Comparison of ENCODE assay signal across 17 mouse cellular contexts in the genomic region with DNA sequence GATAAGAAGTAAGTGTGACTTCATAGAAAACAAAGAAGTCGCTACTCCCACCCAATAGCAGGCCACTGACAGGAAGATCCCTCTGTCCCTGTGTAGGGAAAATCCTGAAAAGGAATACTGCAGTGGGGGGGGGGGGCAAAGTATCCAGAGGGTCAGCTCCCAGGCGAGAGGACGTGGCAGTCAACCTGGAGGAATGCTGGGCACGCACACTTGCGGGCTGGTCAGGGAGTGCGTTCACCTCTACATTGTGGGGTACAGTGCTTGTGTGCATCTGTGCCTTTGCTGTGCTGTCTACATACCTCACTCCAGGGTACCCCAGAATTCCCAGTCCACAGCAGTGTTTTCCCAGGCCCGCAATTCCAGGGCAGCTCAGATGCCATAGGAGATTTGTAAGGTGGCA. TPM values are rescaled to one million over a fixed set of nuclear protein-coding genes. Genes with fewer than 3 reads are reported as not detected.
"Had no signal": no experiment of that assay in that cellular context is flagged by ENCODE, and none has a peak within 500 bp of the region (broad histone marks: within the 10 kb centered on the region; RNA-seq: fewer than 3 reads in every experiment).

No protein-coding gene starts in this region.

- ATAC-seq: lung, postnatal 0 days; midbrain, embryonic 13.5 days; midbrain, embryonic 15.5 days had no signal

- H3K27ac ChIP-seq: lung, embryonic 15.5 days; midbrain, embryonic 13.5 days; midbrain, embryonic 15.5 days; neural tube, embryonic 12.5 days; stomach, embryonic 15.5 days; stomach, postnatal 0 days had no signal

- H3K9me3 ChIP-seq: lung, embryonic 15.5 days; megakaryocyte, embryonic 14.5 days; midbrain, embryonic 13.5 days; midbrain, embryonic 15.5 days; neural tube, embryonic 12.5 days; stomach, embryonic 15.5 days had no signal

- H3K27me3 ChIP-seq: lung, embryonic 15.5 days; midbrain, embryonic 13.5 days; midbrain, embryonic 15.5 days; neural tube, embryonic 12.5 days; stomach, embryonic 15.5 days had no signal

- H3K9ac ChIP-seq: lung, embryonic 15.5 days; midbrain, embryonic 13.5 days; midbrain, embryonic 15.5 days; neural tube, embryonic 12.5 days; stomach, embryonic 15.5 days had no signal

- H3K4me3 ChIP-seq: lung, embryonic 15.5 days; megakaryocyte, embryonic 14.5 days; midbrain, embryonic 13.5 days; midbrain, embryonic 15.5 days; neural tube, embryonic 12.5 days; stomach, embryonic 15.5 days had no signal

- H3K36me3 ChIP-seq: lung, embryonic 15.5 days; midbrain, embryonic 13.5 days; midbrain, embryonic 15.5 days; neural tube, embryonic 12.5 days; stomach, embryonic 15.5 days had no signal

- DNase-seq: lung, adult 2 months; lung, postnatal 14 days; lung, postnatal 36 days; right cerebral cortex, postnatal 14 days; thymus, adult 2 months; thymus, postnatal 25 days; thymus, postnatal 4 days had no signal

- H3K4me2 ChIP-seq: lung, embryonic 15.5 days; midbrain, embryonic 11.5 days; midbrain, embryonic 13.5 days; midbrain, embryonic 15.5 days; neural tube, embryonic 12.5 days; stomach, embryonic 15.5 days had no signal

- H3K4me1 ChIP-seq: lung, embryonic 15.5 days; midbrain, embryonic 13.5 days; neural tube, embryonic 12.5 days; stomach, embryonic 15.5 days had no signal

RNA-seq across cellular contexts. Expression of gene Arhgef17, which starts 34.1 kb away (rescaled TPM):
- total RNA-seq: neutrophil, adult 5-6 weeks had no signal

RNA-seq across cellular contexts. Expression of gene P2ry2, which starts 46.7 kb away (rescaled TPM):
- polyA plus RNA-seq: midbrain, embryonic 11.5 days had no signal
